Mouse (Mus musculus) liver (tissue): ENCODE data around the gene Rbm17.
A peak's percentile ranks its signal among the peaks of the same experiment; 100 is the strongest.

Source experiments
- DNase-seq: peaks from one replicate; pipeline ENCODE4 v3.0.0-alpha.2; 2020; ENCODE audit warnings: mixed read lengths

Gene Rbm17

GRCm38 (mm10) chr2:11587996-11588395 is 16.0 kb downstream of the Rbm17 start:
- no peak for DNase-seq

GRCm38 (mm10) chr2:11579399-11579798 is 24.6 kb downstream of the Rbm17 start:
- no peak for DNase-seq

GRCm38 (mm10) chr2:11578187-11578586 is 25.8 kb downstream of the Rbm17 start:
- DNase-seq = no peak

- DNase-seq = no peak
Observed at GRCm38 (mm10) chr2:11573684-11574083, 30.3 kb downstream of the Rbm17 start.

- no peak for DNase-seq
Observed at GRCm38 (mm10) chr2:11571004-11571535, 32.9 kb downstream of the Rbm17 start.

GRCm38 (mm10) chr2:11568471-11568870 is 35.5 kb downstream of the Rbm17 start:
- no peak for DNase-seq

GRCm38 (mm10) chr2:11567781-11568362 is 36.1 kb downstream of the Rbm17 start:
- DNase-seq = peak; percentile 63

- DNase-seq = no peak
Observed at GRCm38 (mm10) chr2:11566898-11567297, 37.1 kb downstream of the Rbm17 start.

- no peak for DNase-seq
Observed at GRCm38 (mm10) chr2:11566241-11566640, 37.7 kb downstream of the Rbm17 start.

GRCm38 (mm10) chr2:11564768-11565167 is 39.2 kb downstream of the Rbm17 start:
- DNase-seq = no peak

- DNase-seq = no peak
Observed at GRCm38 (mm10) chr2:11563256-11563655, 40.7 kb downstream of the Rbm17 start.

GRCm38 (mm10) chr2:11558654-11559053 is 45.3 kb downstream of the Rbm17 start:
- DNase-seq = no peak

GRCm38 (mm10) chr2:11557244-11557643 is 46.7 kb downstream of the Rbm17 start:
- no peak for DNase-seq

- no peak for DNase-seq
Observed at GRCm38 (mm10) chr2:11555316-11555715, 48.6 kb downstream of the Rbm17 start.

GRCm38 (mm10) chr2:11553471-11554400 is 50.2 kb downstream of the Rbm17 start, which contains the start of gene Pfkfb3:
TSS of gene Pfkfb3 (minus strand) at chr2:11554077.
- DNase-seq = peak; percentile 57

GRCm38 (mm10) chr2:11552966-11553451 is 50.9 kb downstream of the Rbm17 start:
- no peak for DNase-seq

GRCm38 (mm10) chr2:11552297-11552821 is 51.6 kb downstream of the Rbm17 start:
- no peak for DNase-seq

- no peak for DNase-seq
Observed at GRCm38 (mm10) chr2:11551726-11552125, 52.2 kb downstream of the Rbm17 start.

- no peak for DNase-seq
Observed at GRCm38 (mm10) chr2:11548508-11548907, 55.4 kb downstream of the Rbm17 start.

- peak; percentile 26 for DNase-seq
Observed at GRCm38 (mm10) chr2:11547609-11548008, 56.3 kb downstream of the Rbm17 start.

GRCm38 (mm10) chr2:11546091-11546490 is 57.9 kb downstream of the Rbm17 start:
- DNase-seq = no peak

GRCm38 (mm10) chr2:11545380-11545779 is 58.6 kb downstream of the Rbm17 start:
- no peak for DNase-seq

GRCm38 (mm10) chr2:11544342-11544741 is 59.6 kb downstream of the Rbm17 start:
- DNase-seq = no peak
